Mouse (Mus musculus) kidney, embryonic 14.5 days (tissue): ENCODE results near the gene Tnfrsf19. TPM values are rescaled to one million over a fixed set of nuclear protein-coding genes. Genes with fewer than 3 reads are reported as not detected.

ENCODE experiments used
- ATAC-seq: fragments of 200-750 bp; cut with Nextera tagmentation; 2 replicates; pipeline ENCODE4 v1.8.0; 2017; ENCODE audit warnings: moderate number of reproducible peaks, mild to moderate bottlenecking, moderate TSS enrichment, moderate library complexity; ENCODE audit not compliant: low FRiP score, low TSS enrichment
- H3K27ac ChIP-seq: fragments of 300-500 bp; sonication (generic); 2 replicates; pipeline ENCODE4 v1.5.1; 2014; ENCODE audit warnings: low read depth, mild to moderate bottlenecking, low read length, moderate library complexity, mixed read lengths
- H3K27me3 ChIP-seq: fragments of 300-500 bp; sonication (generic); 2 replicates; pipeline ENCODE4 v1.6.1; 2014; ENCODE audit warnings: mild to moderate bottlenecking, low read length; ENCODE audit not compliant: control insufficient read depth, insufficient read depth
- H3K36me3 ChIP-seq: fragments of 300-500 bp; sonication (generic); 2 replicates; pipeline ENCODE4 v1.6.1; 2014; ENCODE audit warnings: low read length, mixed read lengths; ENCODE audit not compliant: control insufficient read depth, insufficient read depth
- H3K4me1 ChIP-seq: fragments of 300-500 bp; sonication (generic); 2 replicates; pipeline ENCODE4 v1.6.1; 2014; ENCODE audit warnings: low read length, mixed read lengths; ENCODE audit not compliant: control insufficient read depth, insufficient read depth
- H3K4me2 ChIP-seq: fragments of 300-500 bp; sonication (generic); replicated peaks from 2 replicates; pipeline ENCODE4 v1.6.1; 2014; ENCODE audit warnings: low read depth, mild to moderate bottlenecking, low read length
- H3K4me3 ChIP-seq: fragments of 300-500 bp; sonication (generic); 2 replicates; pipeline ENCODE4 v1.5.1; 2014; ENCODE audit warnings: mild to moderate bottlenecking, low read length
- H3K9ac ChIP-seq: fragments of 300-500 bp; sonication (generic); 2 replicates; pipeline ENCODE4 v1.6.1; 2014; ENCODE audit warnings: low read depth, mild to moderate bottlenecking, low read length, moderate library complexity
- H3K9me3 ChIP-seq: fragments of 300-500 bp; sonication (generic); 2 replicates; pipeline ENCODE4 v1.6.1; 2016; ENCODE audit warnings: low read length; ENCODE audit not compliant: control insufficient read depth
- WGBS: fragments of 180-500 bp; shearing (Covaris S2); extraction: QIAGEN DNeasy Blood & Tissue Kit; methylation state at CpG from one replicate; pipeline ENCODE4 v1.1.7; 2014; 5-methylcytosine and 5-hydroxymethylcytosine counted together
- polyA plus RNA-seq: library from polyadenylated mRNA; unstranded; fragments of >200 nt; fragmentation: Nextera tagmentation; extraction: Ambion mirVana; gene quantifications from 2 replicates; pipeline ENCODE4 v1.2.1, GENCODE M21; 2014

Tnfrsf19 gene
- 19.7 and 23.2 TPM in 2 replicates for polyA plus RNA-seq

- Histone ChIP-seq H3K9ac (peak within 1 kb of the TSS; percentile 60), H3K4me2 (peak within 1 kb of the TSS; percentile 90), H3K36me3 (no peaks in the 10 kb centered on the region), H3K9me3 (no peaks in the 10 kb centered on the region), H3K4me1 (peaks cover 15% of the 10 kb centered on the region), H3K27me3 (no peaks in the 10 kb centered on the region; the same call in 1 of the 2 replicates), H3K27ac (peak within 1 kb of the TSS; percentile 81), H3K4me3 (peak within 1 kb of the TSS; percentile 49)
- peak; percentile 93 for ATAC-seq
- WGBS = under 1% methylated on average over 38 of the region's 38 CpGs
These were observed at the start of gene Tnfrsf19 for GRCm38 (mm10) chr14:61046091-61046681. Gene Tnfrsf19 (minus strand): TSS chr14:61046490.

GRCm38 (mm10) chr14:61092073-61092472 is 45.8 kb upstream of the Tnfrsf19 start:
- no peak for ATAC-seq
- Histone ChIP-seq H3K27me3 (no peaks in the 10 kb centered on the region), H3K36me3 (no peaks in the 10 kb centered on the region), H3K4me3 (no peak overlapping the region), H3K9ac (no peak overlapping the region), H3K4me2 (no peak overlapping the region), H3K9me3 (no peaks in the 10 kb centered on the region), H3K27ac (no peak overlapping the region), H3K4me1 (no peaks in the 10 kb centered on the region)
- 82% methylated on average over 3 of the region's 3 CpGs for WGBS

GRCm38 (mm10) chr14:61090955-61091354 is 44.7 kb upstream of the Tnfrsf19 start:
- no peaks in the 10 kb centered on the region for H3K36me3 ChIP-seq
- no peak for ATAC-seq
- no peak overlapping the region for H3K9ac ChIP-seq
- no peaks in the 10 kb centered on the region for H3K4me1 ChIP-seq
- no peaks in the 10 kb centered on the region for H3K27me3 ChIP-seq
- H3K4me3 ChIP-seq = no peak overlapping the region
- H3K9me3 ChIP-seq = no peaks in the 10 kb centered on the region
- 83% methylated on average over 5 of the region's 5 CpGs for WGBS
- H3K27ac ChIP-seq = no peak overlapping the region
- H3K4me2 ChIP-seq = no peak overlapping the region

- no peak overlapping the region for H3K9ac ChIP-seq
- H3K36me3 ChIP-seq = no peaks in the 10 kb centered on the region
- ATAC-seq = no peak
- H3K4me2 ChIP-seq = no peak overlapping the region
- 72% methylated on average over 8 of the region's 8 CpGs for WGBS
- no peaks in the 10 kb centered on the region for H3K4me1 ChIP-seq
- no peaks in the 10 kb centered on the region for H3K27me3 ChIP-seq
- H3K4me3 ChIP-seq = no peak overlapping the region
- no peaks in the 10 kb centered on the region for H3K9me3 ChIP-seq
- no peak overlapping the region for H3K27ac ChIP-seq
These were observed 41.9 kb upstream of the Tnfrsf19 start for GRCm38 (mm10) chr14:61088187-61088586.

GRCm38 (mm10) chr14:61085325-61085724 is 39.0 kb upstream of the Tnfrsf19 start:
- Histone ChIP-seq H3K27ac (no peak overlapping the region), H3K27me3 (no peaks in the 10 kb centered on the region), H3K4me3 (no peak overlapping the region), H3K4me2 (no peak overlapping the region), H3K36me3 (no peaks in the 10 kb centered on the region), H3K9ac (no peak overlapping the region), H3K9me3 (no peaks in the 10 kb centered on the region), H3K4me1 (no peaks in the 10 kb centered on the region)
- ATAC-seq = no peak
- 52% methylated on average over 3 of the region's 3 CpGs for WGBS

- H3K27ac ChIP-seq = no peak overlapping the region
These were observed 23.3 kb upstream of the Tnfrsf19 start for GRCm38 (mm10) chr14:61069555-61069954.

GRCm38 (mm10) chr14:61061729-61062128 is 15.4 kb upstream of the Tnfrsf19 start:
- H3K27ac ChIP-seq = no peak overlapping the region
- no peak for ATAC-seq

More at GRCm38 (mm10) chr14:61069555-61069954, 23.3 kb upstream of the Tnfrsf19 start:
- no peaks in the 10 kb centered on the region for H3K4me1 ChIP-seq
- no peak for ATAC-seq
- no peak overlapping the region for H3K4me3 ChIP-seq
- H3K27me3 ChIP-seq = no peaks in the 10 kb centered on the region
- no peak overlapping the region for H3K4me2 ChIP-seq
- H3K9ac ChIP-seq = no peak overlapping the region
- H3K36me3 ChIP-seq = no peaks in the 10 kb centered on the region
- 77% methylated on average over 1 of the region's 1 CpGs for WGBS
- no peaks in the 10 kb centered on the region for H3K9me3 ChIP-seq

GRCm38 (mm10) chr14:61059316-61059945 is 13.1 kb upstream of the Tnfrsf19 start:
- Histone ChIP-seq H3K9me3 (no peaks in the 10 kb centered on the region), H3K4me2 (no peak overlapping the region), H3K36me3 (no peaks in the 10 kb centered on the region), H3K4me1 (peaks cover 11% of the 10 kb centered on the region; the same call in 1 of the 2 replicates), H3K27me3 (no peaks in the 10 kb centered on the region), H3K9ac (no peak overlapping the region), H3K27ac (no peak overlapping the region), H3K4me3 (no peak overlapping the region)
- 77% methylated on average over 9 of the region's 9 CpGs for WGBS
- no peak for ATAC-seq

More at GRCm38 (mm10) chr14:61061729-61062128, 15.4 kb upstream of the Tnfrsf19 start:
- 49% methylated on average over 3 of the region's 3 CpGs for WGBS
- H3K9ac ChIP-seq = no peak overlapping the region
- H3K4me2 ChIP-seq = no peak overlapping the region
- no peak overlapping the region for H3K4me3 ChIP-seq
- H3K9me3 ChIP-seq = no peaks in the 10 kb centered on the region
- 0 out of 2 replicates have a peak, but pooled peaks cover 3% of the 10 kb centered on the region for H3K4me1 ChIP-seq
- H3K36me3 ChIP-seq = no peaks in the 10 kb centered on the region
- no peaks in the 10 kb centered on the region for H3K27me3 ChIP-seq

- no peaks in the 10 kb centered on the region for H3K27me3 ChIP-seq
- H3K4me3 ChIP-seq = peak overlapping the region; percentile 34
- no peak overlapping the region for H3K27ac ChIP-seq
- WGBS = 7% methylated on average over 11 of the region's 11 CpGs
- no peak overlapping the region for H3K9ac ChIP-seq
- peaks cover 5% of the 10 kb centered on the region; the same call in 1 of the 2 replicates for H3K9me3 ChIP-seq
- H3K4me1 ChIP-seq = peaks cover 11% of the 10 kb centered on the region; the same call in 1 of the 2 replicates
- H3K4me2 ChIP-seq = peak overlapping the region; percentile 65
- ATAC-seq = no peak
- no peaks in the 10 kb centered on the region for H3K36me3 ChIP-seq
These were observed 10.7 kb upstream of the Tnfrsf19 start for GRCm38 (mm10) chr14:61056962-61057361.
